Mouse (Mus musculus): ENCODE data around the gene Tm7sf2. TPM values are rescaled to one million over a fixed set of nuclear protein-coding genes. Genes with fewer than 3 reads are reported as not detected.

Tm7sf2 gene
- total RNA-seq, 2 experiments from 2014 or later: 61.5 to 63.8 TPM

GRCm38 (mm10) chr19:6018142-6019089 lies 49.8 kb downstream of the Tm7sf2 start:
- intact Hi-C loops (cut with DNase I): loop anchor here (1.0 to 10.0 kb wide), 3 partner anchors 54 to 234 kb away; partner anchors contain the start of gene Pola2
- peak; percentile 73 to 87 for DNase-seq (ENCODE audit: extremely low spot score in 1 of 2, low spot score in 2 of 2)

- no peak for DNase-seq (ENCODE audit: extremely low spot score in 1 of 2, low spot score in 2 of 2)
- intact Hi-C loops (cut with DNase I): loop anchor here (10.0 kb wide), 1 partner anchor 232 kb away; no protein-coding TSS in a partner anchor
Observed at GRCm38 (mm10) chr19:6016532-6016931, 51.6 kb downstream of the Tm7sf2 start.

- intact Hi-C loops (cut with DNase I): loop anchor here (10.0 kb wide), 1 partner anchor 231 kb away; no protein-coding TSS in a partner anchor
- DNase-seq (ENCODE audit: extremely low spot score in 1 of 2, low spot score in 2 of 2): peak; percentile 16 to 83
Observed at GRCm38 (mm10) chr19:6015511-6016315, 52.5 kb downstream of the Tm7sf2 start, which contains the start of gene Capn1. Gene Capn1, minus strand, starts transcription at chr19:6015897.

- DNase-seq (ENCODE audit: extremely low spot score in 1 of 2, low spot score in 2 of 2): peak in 1 of 2 experiments; percentile 59
- intact Hi-C loops (cut with DNase I): loop anchor here (10.0 kb wide), 1 partner anchor 230 kb away; no protein-coding TSS in a partner anchor
Observed at GRCm38 (mm10) chr19:6014991-6015510, 53.1 kb downstream of the Tm7sf2 start.

GRCm38 (mm10) chr19:6013691-6014090 lies 54.5 kb downstream of the Tm7sf2 start:
- no peak for DNase-seq (ENCODE audit: extremely low spot score in 1 of 2, low spot score in 2 of 2)
- intact Hi-C loops (cut with DNase I): loop anchor here (10.0 kb wide), 1 partner anchor 229 kb away; no protein-coding TSS in a partner anchor

Small RNA genes lying within 50 kb of the gene (microRNA-seq; reads per million reads assigned to microRNA genes)
- 2.6 reads per million for gene Mir6988

Other genes with a start within 250 kb of the Tm7sf2 start
- 10 to 100 TPM; 10.7 to 12.4 TPM for gene Frmd8, start 193.1 kb downstream of the Tm7sf2 start, total RNA-seq (2021)
- gene Slc25a45, start 190.6 kb downstream of the Tm7sf2 start, total RNA-seq (2021): 1 to 10 TPM; 3.4 to 3.8 TPM
- 1 to 10 TPM; 6.5 to 8.1 TPM for gene Tigd3, start 174.2 kb downstream of the Tm7sf2 start, total RNA-seq (2021)
- 10 to 100 TPM; 76.8 to 80.7 TPM for gene Dpf2, start 155.4 kb downstream of the Tm7sf2 start, total RNA-seq (2021)
- gene Cdc42ep2, start 143.6 kb downstream of the Tm7sf2 start, total RNA-seq (2021): 1 to 10 TPM; 8.3 to 9.8 TPM
- 10 to 100 TPM in 1 of 2 experiments, 1 to 10 TPM in 1; 8.0 to 10.7 TPM for gene Pola2, start 104.2 kb downstream of the Tm7sf2 start, total RNA-seq (2021)
- gene Slc22a20, start 82.2 kb downstream of the Tm7sf2 start, total RNA-seq (2021): not detected
- 10 to 100 TPM; 18.2 to 19.3 TPM for gene Capn1, start 52.5 kb downstream of the Tm7sf2 start, total RNA-seq (2021)
- 10 to 100 TPM; 39.3 to 40.2 TPM for gene Syvn1, start 21.8 kb downstream of the Tm7sf2 start, total RNA-seq (2021)
- 10 to 100 TPM; 43.3 to 45.3 TPM for gene Mrpl49, start 10.6 kb downstream of the Tm7sf2 start, total RNA-seq (2021)
- 100 to 1,000 TPM; 698 to 713 TPM for gene Fau, start 10.5 kb downstream of the Tm7sf2 start, total RNA-seq (2021)
- 10 to 100 TPM; 37.0 to 41.3 TPM for gene Znhit2, start 7.2 kb downstream of the Tm7sf2 start, total RNA-seq (2021)
- gene Vps51, start 8.9 kb upstream of the Tm7sf2 start, total RNA-seq (2021): 10 to 100 TPM; 90.8 to 94.8 TPM
- not detected for gene Tmem262, start 11.7 kb upstream of the Tm7sf2 start, total RNA-seq (2021)
- gene Gm28374, start 13.9 kb upstream of the Tm7sf2 start, total RNA-seq (2021): not detected
- 10 to 100 TPM; 36.3 to 37.9 TPM for gene Zfpl1, start 16.6 kb upstream of the Tm7sf2 start, total RNA-seq (2021)
- under 1 TPM; 0.90 to 0.95 TPM for gene Cdca5, start 16.6 kb upstream of the Tm7sf2 start, total RNA-seq (2021)
- gene AC131692.1, start 26.0 kb upstream of the Tm7sf2 start, total RNA-seq (2021): not detected
- under 1 TPM; 0.13 to 0.18 TPM for gene Naaladl1, start 37.4 kb upstream of the Tm7sf2 start, total RNA-seq (2021)
- 10 to 100 TPM; 23.0 to 24.7 TPM for gene Sac3d1, start 50.3 kb upstream of the Tm7sf2 start, total RNA-seq (2021)
- gene Snx15, start 59.9 kb upstream of the Tm7sf2 start, total RNA-seq (2021): 10 to 100 TPM; 39.1 to 41.3 TPM
- under 1 TPM in 1 of 2 experiments, not detected in 1; 0.43 TPM for gene Batf2, start 72.6 kb upstream of the Tm7sf2 start, total RNA-seq (2021)
- gene Arl2, start 73.2 kb upstream of the Tm7sf2 start, total RNA-seq (2021): 10 to 100 TPM; 58.2 to 59.9 TPM
- not detected for gene Majin, start 116.0 kb upstream of the Tm7sf2 start, total RNA-seq (2021)
- gene Gpha2, start 158.0 kb upstream of the Tm7sf2 start, total RNA-seq (2021): not detected
- 100 to 1,000 TPM; 214 to 224 TPM for gene Ppp2r5b, start 167.5 kb upstream of the Tm7sf2 start, total RNA-seq (2021)
- gene Atg2a, start 173.3 kb upstream of the Tm7sf2 start, total RNA-seq (2021): 10 to 100 TPM; 32.9 to 34.9 TPM
- 10 to 100 TPM; 45.0 to 49.0 TPM for gene Ehd1, start 208.4 kb upstream of the Tm7sf2 start, total RNA-seq (2021)
- gene Cdc42bpg, start 238.1 kb upstream of the Tm7sf2 start, total RNA-seq (2021): 1 to 10 TPM; 2.6 to 4.8 TPM

All from left cerebral cortex, postnatal 10 days (tissue).